Mouse (Mus musculus) erythroblast, embryonic 14.5 days (primary cell): ENCODE data around the gene Aldh3a2.

ENCODE experiments used
- GATA1 ChIP-seq: IDR thresholded peaks from 2 replicates; pipeline ENCODE4 v1.6.1; 2012; ENCODE audit warnings: low read length, inconsistent platforms, mixed read lengths
- TAL1 ChIP-seq: IDR thresholded peaks from 3 replicates; pipeline ENCODE4 v1.6.1; 2012; ENCODE audit warnings: low read length, inconsistent platforms, mixed read lengths

DNA sequence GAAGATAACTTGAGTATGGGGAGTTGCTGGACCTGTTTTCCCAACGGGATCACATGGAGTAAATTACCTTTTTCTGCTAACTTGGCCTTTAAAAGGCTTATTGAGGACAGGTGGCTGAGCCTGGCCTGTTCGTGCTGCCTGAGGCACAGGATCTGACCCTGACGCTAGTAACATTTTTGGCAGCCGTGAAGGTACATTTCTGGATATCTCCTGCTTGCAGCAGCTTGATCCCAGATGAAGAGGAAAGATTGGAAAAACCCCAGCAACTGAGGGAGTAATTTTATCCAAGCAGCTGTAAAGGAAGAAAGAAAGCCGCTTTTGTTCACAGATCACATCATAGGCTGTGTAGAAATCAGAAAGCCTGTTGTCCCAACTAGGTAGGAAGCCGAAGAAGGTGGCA lies 17.1 kb upstream of the Aldh3a2 start:
- TF ChIP-seq GATA1 (no peak), TAL1 (no peak)
